ENCODE assay signal across 11 mouse cellular contexts in the genomic region with DNA sequence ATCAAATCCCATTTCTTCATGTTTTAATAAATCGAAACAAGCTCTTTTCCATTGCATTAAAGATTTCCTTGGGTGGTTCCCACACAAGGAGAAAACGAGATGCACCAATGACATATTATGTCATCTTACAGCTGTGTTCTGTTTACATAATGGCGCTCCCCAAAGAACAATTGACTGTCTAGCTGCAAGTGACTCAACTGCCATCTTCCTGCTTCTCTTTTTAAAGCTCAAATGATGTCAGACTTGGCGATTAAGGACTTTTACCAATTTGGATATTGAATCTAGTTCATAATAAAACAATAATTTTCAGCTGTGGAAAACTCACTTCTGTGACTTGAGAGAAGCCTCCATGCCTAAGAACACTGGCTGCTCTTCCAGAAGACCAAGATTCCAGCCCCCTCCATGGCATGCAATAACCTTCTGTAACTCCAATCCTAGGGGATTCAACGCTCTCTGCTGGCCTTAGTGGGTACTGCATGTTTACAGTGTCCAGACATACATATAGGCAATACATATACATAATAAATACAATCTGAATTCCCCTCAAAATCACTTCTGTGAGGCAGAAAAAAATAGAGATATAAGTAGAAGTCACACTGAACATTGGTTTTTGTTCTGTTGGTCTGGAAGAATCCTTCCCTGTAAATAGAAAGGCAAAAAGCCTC.
DNase-seq lines count a peak whose midpoint lies in the region; TF ChIP-seq lines count a peak whose summit lies in the region.
"Had no signal": no experiment of that assay in that cellular context is flagged by ENCODE, and none has a peak within 500 bp of the region (broad histone marks: within the 10 kb centered on the region; RNA-seq: fewer than 3 reads in every experiment).

No protein-coding gene starts in this region.

- H3K27ac ChIP-seq in layer of hippocampus, adult 2 months, result no peak overlapping the region
- H3K27ac ChIP-seq: embryonic facial prominence, embryonic 12.5 days; limb, embryonic 13.5 days; midbrain, embryonic 13.5 days had no signal

- peak; percentile 61 for TF ChIP-seq CTCF in layer of hippocampus, adult 2 months (conservative IDR thresholded peaks at IDR 0.05)

- DNase-seq in embryo, embryonic 10.5 days (ENCODE audit: low spot score), result peak; percentile 40
- no peak for DNase-seq in embryo, embryonic 9.5 days (ENCODE audit: extremely low spot score)
- DNase-seq in layer of hippocampus, adult 2 months (ENCODE audit: low spot score in 2 of 2), result no peak
- no peak for DNase-seq in layer of hippocampus, postnatal 14 days (ENCODE audit: low spot score in 2 of 2)
- peak; percentile 47 for DNase-seq in 3T3-L1 (ENCODE audit: low read depth, low spot score)
- peak; percentile 49 for DNase-seq in ZHBTc4 (ENCODE audit: low read depth, low spot score)
- DNase-seq in ovary, postnatal 10 days (ENCODE audit: low spot score), result no peak
- DNase-seq in neural tube, embryonic 10.5 days (ENCODE audit: extremely low spot score, low spot score), result no peak

- H3K4me3 ChIP-seq in layer of hippocampus, adult 2 months, result no peak overlapping the region
- H3K4me3 ChIP-seq: embryonic facial prominence, embryonic 12.5 days; limb, embryonic 13.5 days; midbrain, embryonic 13.5 days had no signal

Comparison
In these comparisons a context has a peak if more than half of its experiments do, and no peak if none do; other contexts are left out.
1. DNase-seq: peak in embryo, embryonic 10.5 days (single experiment), 3T3-L1 (single experiment) and ZHBTc4 (single experiment); none in embryo, embryonic 9.5 days (single experiment), layer of hippocampus, adult 2 months (0 of 2), layer of hippocampus, postnatal 14 days (0 of 2), ovary, postnatal 10 days (single experiment) and neural tube, embryonic 10.5 days (single experiment).